Mouse (Mus musculus): Measurements from ENCODE around the gene Fam84b.

- TF ChIP-seq CTCF (IDR thresholded peaks at IDR 0.05; ENCODE audit: insufficient read depth, low read length), result no peak
- TF ChIP-seq POLR2A (IDR thresholded peaks at IDR 0.05; ENCODE audit: borderline replicate concordance, extremely low read depth, low read depth, low read length), result no peak
These were observed 8.8 kb upstream of the Fam84b start for GRCm38 (mm10) chr15:60862417-60862816.

Data from lung, adult 2 months (tissue).